Mouse (Mus musculus): ENCODE results near the gene Zc2hc1c.

DNA sequence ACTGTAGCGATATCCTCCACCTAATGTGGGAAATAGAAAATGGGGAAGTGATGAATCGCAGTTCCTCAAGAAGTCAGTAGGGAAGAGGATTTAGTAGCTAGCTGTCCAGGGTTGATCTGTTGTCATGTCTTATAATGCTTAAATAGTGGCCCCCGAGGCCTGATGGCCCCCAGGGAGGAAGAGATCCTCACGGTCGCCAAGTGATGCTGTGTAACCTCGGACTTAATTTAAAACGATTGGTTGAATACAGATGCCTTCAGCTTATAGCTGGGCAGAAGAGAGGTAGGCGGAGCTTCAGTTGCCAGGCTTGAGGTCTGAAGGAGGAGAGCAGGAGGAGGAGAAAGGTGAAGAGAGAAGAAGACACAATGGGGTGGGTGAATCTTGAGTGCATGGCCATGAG lies 4.1 kb upstream of the Zc2hc1c start:
- TF ChIP-seq CTCF (IDR thresholded peaks at IDR 0.05; ENCODE audit: insufficient read depth, low read length): no peak
- no peak for TF ChIP-seq POLR2A (IDR thresholded peaks at IDR 0.05; ENCODE audit: borderline replicate concordance, extremely low read depth, low read depth, low read length)

Data from lung, adult 2 months (tissue).